Mouse (Mus musculus) stomach, postnatal 0 days (tissue): Measurements from ENCODE around the gene Batf3. TPM values are rescaled to one million over a fixed set of nuclear protein-coding genes. Genes with fewer than 3 reads are reported as not detected.
A peak's percentile ranks its signal among the peaks of the same experiment; 100 is the strongest.

Experiments
- ATAC-seq: fragments of 200-750 bp; cut with Nextera tagmentation; 2 replicates; pipeline ENCODE4 v1.8.0; 2017; ENCODE audit not compliant: low FRiP score, low TSS enrichment
- DNase-seq: peaks from one replicate; pipeline ENCODE4 v3.0.0-alpha.2; 2016; ENCODE audit warnings: low spot score
- H3K27ac ChIP-seq: fragments of 300-500 bp; sonication (generic); replicated peaks from 2 replicates; pipeline ENCODE4 v1.5.1; 2014; ENCODE audit warnings: mild to moderate bottlenecking, control low read depth
- H3K27me3 ChIP-seq: fragments of 300-500 bp; sonication (generic); 2 replicates; pipeline ENCODE4 v1.6.1; 2014; ENCODE audit warnings: low read length; ENCODE audit not compliant: control insufficient read depth, insufficient read depth
- H3K36me3 ChIP-seq: fragments of 300-500 bp; sonication (generic); 2 replicates; pipeline ENCODE4 v1.6.1; 2014; ENCODE audit warnings: low read length, mixed read lengths; ENCODE audit not compliant: control insufficient read depth, insufficient read depth
- H3K4me1 ChIP-seq: fragments of 300-500 bp; sonication (generic); replicated peaks from 2 replicates; pipeline ENCODE4 v1.6.1; 2014; ENCODE audit warnings: antibody characterized with exemption; ENCODE audit not compliant: control insufficient read depth, insufficient read depth
- H3K4me2 ChIP-seq: fragments of 300-500 bp; sonication (generic); replicated peaks from 2 replicates; pipeline ENCODE4 v1.6.1; 2014; ENCODE audit warnings: low read depth, mild to moderate bottlenecking, control low read depth, moderate library complexity
- H3K4me3 ChIP-seq: fragments of 300-500 bp; sonication (generic); 2 replicates; pipeline ENCODE4 v1.5.1; 2014; ENCODE audit warnings: low read depth, low read length, control low read depth
- H3K9ac ChIP-seq: fragments of 300-500 bp; sonication (generic); 2 replicates; pipeline ENCODE4 v1.6.1; 2014; ENCODE audit warnings: mild to moderate bottlenecking, low read length, control low read depth, mixed read lengths
- H3K9me3 ChIP-seq: fragments of 300-500 bp; sonication (generic); 2 replicates; pipeline ENCODE4 v1.6.1; 2016; ENCODE audit warnings: low read length; ENCODE audit not compliant: control insufficient read depth
- CTCF ChIP-seq: IDR thresholded peaks from 2 replicates; pipeline ENCODE4 v1.5.1; 2016; ENCODE audit warnings: antibody characterized with exemption, low read depth, mild to moderate bottlenecking, moderate library complexity
- EP300 ChIP-seq: optimal IDR thresholded peaks from 2 replicates; pipeline ENCODE3; 2016; ENCODE audit warnings: antibody characterized with exemption
- WGBS: fragments of 180-500 bp; shearing (Covaris S2); extraction: QIAGEN DNeasy Blood & Tissue Kit; methylation state at CpG from one replicate; pipeline ENCODE4 v1.1.7; 2014; 5-methylcytosine and 5-hydroxymethylcytosine counted together
- polyA plus RNA-seq: library from polyadenylated mRNA; unstranded; fragments of >200 nt; fragmentation: Nextera tagmentation; extraction: Ambion mirVana; gene quantifications from 2 replicates; pipeline ENCODE4 v1.2.1, GENCODE M21; 2015

Gene Batf3
- 5.0 and 5.7 TPM in 2 replicates for polyA plus RNA-seq

- DNase-seq: peak; percentile 65
- Histone ChIP-seq H3K27ac (no peak within 1 kb of the TSS), H3K27me3 (no peaks in the 10 kb centered on the region), H3K4me3 (peak within 1 kb of the TSS; percentile 51), H3K9ac (peak within 1 kb of the TSS; percentile 54), H3K4me2 (peak within 1 kb of the TSS; percentile 98), H3K9me3 (no peaks in the 10 kb centered on the region), H3K4me1 (no peaks in the 10 kb centered on the region), H3K36me3 (no peaks in the 10 kb centered on the region)
- no peak for TF ChIP-seq EP300
- TF ChIP-seq CTCF: peak; percentile 58
- peak; percentile 59; the same call in 1 of the 2 replicates for ATAC-seq
- WGBS: under 1% methylated on average over 62 of the region's 95 CpGs
These were observed at the start of gene Batf3 for GRCm38 (mm10) chr1:191097802-191098747. Gene Batf3, plus strand, starts transcription at chr1:191097847.

GRCm38 (mm10) chr1:191053555-191053954, 44.1 kb upstream of the Batf3 start:
- ATAC-seq: no peak
- H3K4me2 ChIP-seq: no peak overlapping the region
- H3K36me3 ChIP-seq: no peaks in the 10 kb centered on the region
- no peak for DNase-seq
- TF ChIP-seq CTCF (no peak), EP300 (no peak)
- no peak overlapping the region for H3K27ac ChIP-seq
- H3K9me3 ChIP-seq: no peaks in the 10 kb centered on the region
- H3K4me1 ChIP-seq: no peaks in the 10 kb centered on the region
- no peak overlapping the region for H3K4me3 ChIP-seq
- 74% methylated on average over 3 of the region's 3 CpGs for WGBS
- H3K9ac ChIP-seq: no peak overlapping the region
- H3K27me3 ChIP-seq: no peaks in the 10 kb centered on the region

GRCm38 (mm10) chr1:191054870-191055532, 42.6 kb upstream of the Batf3 start:
- no peak for ATAC-seq
- Histone ChIP-seq H3K4me2 (no peak overlapping the region), H3K4me1 (no peaks in the 10 kb centered on the region), H3K9ac (no peak overlapping the region), H3K27me3 (no peaks in the 10 kb centered on the region), H3K9me3 (no peaks in the 10 kb centered on the region), H3K4me3 (no peak overlapping the region), H3K27ac (no peak overlapping the region), H3K36me3 (no peaks in the 10 kb centered on the region)
- WGBS: 63% methylated on average over 8 of the region's 8 CpGs
- no peak for DNase-seq
- TF ChIP-seq CTCF: peak; percentile 45
- no peak for TF ChIP-seq EP300

- no peaks in the 10 kb centered on the region for H3K9me3 ChIP-seq
- TF ChIP-seq EP300 (no peak), CTCF (peak; percentile 47)
- no peaks in the 10 kb centered on the region for H3K27me3 ChIP-seq
- ATAC-seq (no peak), DNase-seq (no peak)
- no peak overlapping the region for H3K27ac ChIP-seq
- H3K9ac ChIP-seq: no peak overlapping the region
- H3K4me1 ChIP-seq: no peaks in the 10 kb centered on the region
- H3K36me3 ChIP-seq: no peaks in the 10 kb centered on the region
- WGBS: 69% methylated on average over 2 of the region's 2 CpGs
- H3K4me3 ChIP-seq: no peak overlapping the region
- H3K4me2 ChIP-seq: no peak overlapping the region
These were observed 42.1 kb upstream of the Batf3 start for GRCm38 (mm10) chr1:191055533-191055873.

GRCm38 (mm10) chr1:191057461-191057860, 40.2 kb upstream of the Batf3 start:
- Histone ChIP-seq H3K4me3 (no peak overlapping the region), H3K4me2 (no peak overlapping the region), H3K9me3 (no peaks in the 10 kb centered on the region), H3K27ac (no peak overlapping the region), H3K36me3 (no peaks in the 10 kb centered on the region), H3K9ac (no peak overlapping the region), H3K27me3 (no peaks in the 10 kb centered on the region), H3K4me1 (no peaks in the 10 kb centered on the region)
- DNase-seq: no peak
- WGBS: 59% methylated on average over 3 of the region's 3 CpGs
- TF ChIP-seq EP300: no peak
- peak; percentile 54 for TF ChIP-seq CTCF
- ATAC-seq: no peak
